Mouse (Mus musculus): Measurements from ENCODE around the gene Trir.
A peak's percentile ranks its signal among the peaks of the same experiment; 100 is the strongest.

The Trir gene

DNA sequence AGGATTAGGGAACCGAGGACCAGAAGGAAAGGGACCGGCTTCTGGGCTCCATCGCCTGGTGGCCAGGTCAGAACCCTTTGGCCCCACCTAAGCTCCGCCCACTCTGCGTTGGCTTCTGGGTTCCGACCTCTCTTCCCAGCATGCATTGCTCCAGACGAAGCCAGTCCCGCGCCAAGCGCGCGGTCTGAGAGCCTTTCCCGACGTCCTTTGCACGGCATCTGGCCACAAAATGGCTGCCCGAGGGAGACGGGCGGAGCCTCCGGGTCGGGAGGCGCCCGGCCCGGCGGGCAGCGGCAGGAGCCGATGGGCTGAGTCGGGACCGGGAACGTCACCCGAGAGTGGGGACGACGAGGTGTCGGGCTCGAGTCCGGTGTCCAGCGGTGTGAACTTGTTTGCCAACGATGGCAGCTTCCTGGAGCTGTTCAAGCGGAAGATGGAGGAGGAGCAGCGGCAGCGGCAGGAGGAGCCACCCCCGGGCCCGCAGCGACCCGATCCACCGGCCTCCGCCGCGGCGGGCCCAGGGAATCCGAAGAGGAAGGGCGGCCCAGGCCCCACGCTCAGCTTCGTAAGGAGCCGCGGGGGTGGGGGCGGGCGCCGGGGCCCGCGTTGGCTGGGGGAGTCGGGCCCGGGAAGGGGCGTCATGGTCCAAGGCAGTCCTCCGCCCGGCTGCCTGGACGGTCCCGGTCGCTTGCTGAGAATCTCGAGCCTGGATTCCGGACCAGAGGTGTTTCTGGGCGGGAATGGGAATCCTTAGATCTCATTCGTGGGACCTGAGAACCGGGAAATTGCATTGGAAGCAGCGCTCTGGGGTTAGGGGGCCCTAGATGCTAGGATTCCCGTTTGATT, at the start of gene Trir:
TSS of gene Trir (plus strand) at position 154 of the 846 bp plus-strand sequence.
- peak; percentile 99 for DNase-seq (ENCODE audit: low spot score)

DNA sequence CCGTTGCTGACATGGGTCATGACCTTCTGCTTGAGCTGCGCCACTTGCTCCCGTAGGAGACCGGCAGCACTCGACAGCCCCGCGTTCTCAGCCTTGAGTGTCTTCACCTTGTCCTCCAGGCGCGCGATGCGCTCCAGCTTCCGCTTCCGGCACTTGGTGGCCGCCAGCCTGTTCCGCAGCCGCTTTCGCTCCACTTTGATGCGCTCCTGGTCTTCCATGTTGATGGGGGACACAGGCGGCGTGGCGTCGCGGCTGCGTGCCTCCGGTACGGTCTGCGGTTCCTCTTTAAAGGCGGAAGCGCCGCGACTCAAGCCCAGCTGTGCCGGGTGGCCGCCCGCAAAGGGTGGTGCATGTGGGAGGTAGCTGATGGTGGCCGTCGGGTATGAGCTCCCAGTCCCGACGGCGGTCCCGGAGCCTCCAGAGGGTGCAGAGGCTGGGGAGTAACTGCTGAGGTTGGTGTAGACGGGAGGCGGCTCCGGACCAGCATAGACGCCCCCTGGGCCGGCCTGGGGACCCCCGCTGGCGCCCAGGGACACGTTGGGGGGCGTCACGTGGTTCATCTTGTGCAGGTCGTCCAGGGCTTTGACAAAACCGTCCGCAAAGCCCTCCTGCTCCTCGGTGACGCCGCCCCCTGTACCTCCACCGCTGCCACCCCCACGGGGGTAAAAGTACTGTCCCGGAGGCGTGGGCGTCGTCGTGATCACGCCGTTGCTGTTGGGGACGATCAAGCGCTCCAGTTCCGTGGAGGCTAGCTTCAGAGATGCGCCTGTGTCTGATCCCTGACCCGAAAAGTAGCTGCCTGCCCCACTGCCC, 49.0 kb upstream of the Trir start:
- peak; percentile 53 for DNase-seq (ENCODE audit: low spot score)

DNA sequence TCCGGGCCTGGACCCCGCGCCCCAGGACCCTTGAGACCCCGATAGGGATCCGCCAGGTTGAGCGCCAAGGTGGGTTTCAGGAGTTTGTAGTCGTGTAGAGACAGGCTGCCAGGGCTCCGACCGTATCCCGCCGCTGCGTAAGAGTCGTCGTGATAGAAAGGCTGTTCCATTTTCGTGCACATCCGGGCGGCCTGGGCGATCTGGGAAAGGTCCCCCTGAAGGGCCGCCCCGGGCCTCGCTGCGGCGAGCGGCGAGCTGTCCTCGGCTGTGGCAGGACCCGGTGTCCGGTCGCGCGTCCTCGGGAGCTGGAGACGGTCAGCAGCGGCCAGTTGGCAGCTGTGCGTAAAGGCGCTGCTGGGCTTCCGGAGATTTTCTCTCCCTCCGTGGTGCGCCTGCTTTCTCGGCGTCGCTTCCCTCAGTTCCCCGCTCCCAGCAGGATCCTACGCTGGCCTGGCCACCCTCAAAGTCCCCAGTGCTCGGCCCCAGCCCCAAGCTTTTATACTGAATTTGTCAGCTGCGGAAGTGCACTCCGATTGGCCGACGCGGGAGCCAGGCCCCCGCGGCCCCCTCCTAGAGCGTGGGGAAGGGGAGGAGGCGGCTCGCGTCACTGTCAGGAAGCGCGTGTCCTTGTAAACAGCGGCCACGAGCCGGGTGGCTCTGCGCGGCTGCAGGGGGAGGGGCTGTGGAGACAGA, 48.2 kb upstream of the Trir start, which contains the start of gene Junb:
TSS of gene Junb (minus strand) at position 471 of the 693 bp plus-strand sequence.
- DNase-seq (ENCODE audit: low spot score), result peak; percentile 86

GRCm38 (mm10) chr8:84979599-84980421, 46.8 kb upstream of the Trir start:
- DNase-seq (ENCODE audit: low spot score), result peak; percentile 91

GRCm38 (mm10) chr8:84980622-84981358, 45.8 kb upstream of the Trir start:
- DNase-seq (ENCODE audit: low spot score), result no peak

GRCm38 (mm10) chr8:84981644-84982498, 44.8 kb upstream of the Trir start:
- no peak for DNase-seq (ENCODE audit: low spot score)

GRCm38 (mm10) chr8:84982499-84983011, 44.1 kb upstream of the Trir start:
- DNase-seq (ENCODE audit: low spot score), result no peak

DNA sequence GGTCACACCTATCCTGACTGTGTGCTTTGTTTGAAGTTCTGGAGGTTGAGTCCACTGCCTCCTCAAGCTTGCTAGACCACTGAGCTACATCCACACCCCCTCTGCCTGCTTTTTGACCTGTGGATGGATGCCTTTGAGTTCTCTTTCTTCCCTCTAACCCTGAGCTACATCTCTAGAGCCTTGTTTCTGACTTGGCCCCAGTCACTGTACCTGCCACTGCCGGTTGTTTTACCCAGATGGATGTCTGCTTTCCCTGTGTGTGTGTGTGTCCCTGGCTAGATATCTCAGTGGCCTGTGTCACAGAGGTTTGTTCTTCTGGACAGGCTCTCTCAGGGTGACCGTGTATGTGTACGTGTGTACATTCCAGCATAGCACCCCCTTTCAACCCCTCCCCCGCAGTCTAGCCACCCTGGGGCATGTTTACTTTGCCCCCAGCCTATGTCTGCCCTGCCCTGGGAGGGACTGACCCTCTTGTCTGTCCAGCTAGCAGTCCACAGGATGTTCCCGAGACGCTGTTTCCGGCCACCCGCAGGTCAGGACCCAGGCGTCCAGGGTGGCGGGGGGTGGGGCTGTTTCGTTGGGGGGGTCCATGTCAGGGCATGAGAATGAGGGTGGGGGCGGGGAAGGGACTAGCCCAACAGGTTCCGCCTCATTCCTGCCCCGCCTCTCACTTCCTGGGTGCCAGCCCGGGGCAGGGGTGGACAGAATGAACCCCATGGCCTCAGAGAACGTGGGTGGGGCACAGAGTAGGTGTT, 42.2 kb upstream of the Trir start:
- DNase-seq (ENCODE audit: low spot score), result no peak

- DNase-seq (ENCODE audit: low spot score), result peak; percentile 22
These were observed 41.5 kb upstream of the Trir start for GRCm38 (mm10) chr8:84985049-84985683.

GRCm38 (mm10) chr8:84985684-84986378, 40.8 kb upstream of the Trir start:
- DNase-seq (ENCODE audit: low spot score), result peak; percentile 68

GRCm38 (mm10) chr8:84986379-84986945, 40.2 kb upstream of the Trir start:
- peak; percentile 50 for DNase-seq (ENCODE audit: low spot score)

- no peak for DNase-seq (ENCODE audit: low spot score)
These were observed 39.2 kb upstream of the Trir start for GRCm38 (mm10) chr8:84987388-84987787.

DNA sequence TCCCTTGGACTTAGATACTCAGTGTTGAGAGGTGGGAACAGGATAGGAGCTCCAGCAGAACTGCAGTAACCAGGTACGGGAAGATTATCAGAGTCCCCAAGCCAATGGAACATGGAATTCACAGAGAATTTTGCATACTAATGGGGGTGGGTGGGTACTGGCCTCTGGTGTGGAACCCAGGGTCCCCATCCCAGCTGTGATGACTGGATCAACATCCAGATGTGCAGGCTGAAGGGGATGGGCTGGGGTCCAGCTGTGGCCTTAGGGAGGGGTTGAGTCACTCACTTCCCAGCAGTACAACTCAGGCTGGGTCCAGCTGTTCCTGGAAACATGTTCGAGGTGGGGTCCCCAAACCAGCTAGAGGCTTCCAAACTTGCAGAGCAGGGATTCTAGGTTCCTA, 38.7 kb upstream of the Trir start:
- no peak for DNase-seq (ENCODE audit: low spot score)

DNA sequence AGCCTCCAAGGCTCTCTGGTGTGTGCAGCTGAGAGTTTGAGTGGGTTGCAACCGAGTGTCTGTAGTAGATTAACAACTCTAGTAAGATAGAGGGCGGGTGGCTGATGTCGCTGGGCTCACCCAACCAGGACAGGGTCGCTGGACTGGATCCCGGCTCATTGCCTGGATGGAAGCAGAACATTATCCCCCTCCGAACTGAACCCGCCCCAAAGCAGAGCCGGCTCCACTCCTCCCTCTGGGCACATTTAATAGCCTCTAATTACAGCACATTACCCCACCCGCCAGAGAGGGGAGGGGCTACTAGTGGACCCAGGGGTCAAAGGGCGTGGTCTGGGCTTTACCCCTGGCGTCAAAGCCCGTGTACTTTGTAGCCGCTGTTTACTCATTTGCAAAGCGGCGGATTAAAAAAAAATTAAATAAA, 37.3 kb upstream of the Trir start:
- peak; percentile 65 for DNase-seq (ENCODE audit: low spot score)

DNA sequence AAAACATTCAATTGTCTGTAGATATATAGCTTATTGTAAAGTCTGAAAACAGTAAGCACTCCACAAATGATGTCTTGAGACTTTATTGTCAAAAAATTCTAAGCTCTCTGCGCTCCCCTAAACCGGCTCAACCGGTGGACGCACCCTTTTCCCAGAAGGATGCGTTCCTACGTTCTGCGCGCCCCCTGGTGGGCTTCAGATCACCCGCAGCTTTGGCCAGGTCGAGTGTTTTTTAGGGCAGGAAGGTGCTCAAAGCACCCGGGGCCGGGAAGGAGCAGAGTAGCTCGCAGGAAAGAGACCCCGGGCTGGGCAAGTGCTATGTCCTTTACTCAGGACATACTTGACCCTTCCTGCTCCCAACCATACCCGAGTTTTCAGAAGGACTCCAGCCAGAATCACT, 36.8 kb upstream of the Trir start:
- peak; percentile 96 for DNase-seq (ENCODE audit: low spot score)

GRCm38 (mm10) chr8:84990349-84990748, 36.3 kb upstream of the Trir start, which contains the start of gene Hook2:
Gene Hook2, plus strand, starts transcription at chr8:84990603.
- peak; percentile 99 for DNase-seq (ENCODE audit: low spot score)

DNA sequence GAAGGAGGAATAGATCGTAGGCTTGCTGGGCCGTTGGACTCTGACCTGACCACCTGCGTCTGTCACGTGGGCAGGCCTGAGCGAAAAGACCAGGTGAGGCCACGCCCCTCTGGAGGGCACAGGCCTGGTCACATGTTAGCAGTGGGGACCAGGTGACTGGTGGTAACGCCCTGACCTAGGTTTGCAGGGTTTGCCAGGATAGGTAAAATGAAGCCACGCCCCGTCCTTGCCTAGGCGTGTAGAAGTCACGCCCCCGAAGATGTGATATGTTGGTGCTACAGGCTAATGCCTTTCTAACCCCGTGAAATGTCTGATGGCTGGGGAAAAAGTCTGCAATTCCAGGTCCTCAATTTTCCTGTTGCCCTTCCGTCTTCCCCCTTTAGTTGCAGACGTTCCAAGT, 35.8 kb upstream of the Trir start:
- DNase-seq (ENCODE audit: low spot score), result no peak

Measured in c-Kit-positive CD71-positive TER-119-positive erythroid progenitor cells, embryonic 14.5 days (primary cell).